Mouse (Mus musculus) forebrain, embryonic 15.5 days (tissue): Measurements from ENCODE around the gene Zfp653. TPM values are rescaled to one million over a fixed set of nuclear protein-coding genes. Genes with fewer than 3 reads are reported as not detected.
A peak's percentile ranks its signal among the peaks of the same experiment; 100 is the strongest.

ENCODE experiments used
- ATAC-seq: fragments of 200-750 bp; cut with Nextera tagmentation; replicated peaks from 2 replicates; pipeline ENCODE4 v1.8.0; 2017; ENCODE audit warnings: mild to moderate bottlenecking, moderate TSS enrichment, moderate library complexity
- H3K27ac ChIP-seq: fragments of 300-500 bp; sonication (generic); replicated peaks from 2 replicates; pipeline ENCODE4 v1.5.1; 2015; ENCODE audit warnings: mild to moderate bottlenecking, inconsistent platforms
- H3K27me3 ChIP-seq: fragments of 300-500 bp; sonication (generic); 2 replicates; pipeline ENCODE4 v1.6.1; 2015; ENCODE audit warnings: inconsistent platforms
- H3K36me3 ChIP-seq: fragments of 300-500 bp; sonication (generic); 2 replicates; pipeline ENCODE4 v1.6.1; 2015; ENCODE audit warnings: mild to moderate bottlenecking, inconsistent platforms
- H3K4me1 ChIP-seq: fragments of 300-500 bp; sonication (generic); 2 replicates; pipeline ENCODE4 v1.6.1; 2015; ENCODE audit warnings: inconsistent platforms
- H3K4me2 ChIP-seq: fragments of 300-500 bp; sonication (generic); replicated peaks from 2 replicates; pipeline ENCODE4 v1.6.1; 2015; ENCODE audit warnings: mild to moderate bottlenecking, inconsistent platforms
- H3K4me3 ChIP-seq: fragments of 300-500 bp; sonication (generic); 2 replicates; pipeline ENCODE4 v1.5.1; 2015; ENCODE audit warnings: mild to moderate bottlenecking, inconsistent platforms
- H3K9ac ChIP-seq: fragments of 300-500 bp; sonication (generic); replicated peaks from 2 replicates; pipeline ENCODE4 v1.6.1; 2015; ENCODE audit warnings: mild to moderate bottlenecking, inconsistent platforms
- H3K9me3 ChIP-seq: fragments of 300-500 bp; sonication (generic); 2 replicates; pipeline ENCODE4 v1.6.1; 2016; ENCODE audit warnings: inconsistent platforms
- whole genome bisulfite sequencing: fragments of 180-500 bp; shearing (Covaris S2); methylation state at CpG from one replicate; pipeline ENCODE4 v1.1.7; 2015; ENCODE audit warnings: mixed read lengths; 5-methylcytosine and 5-hydroxymethylcytosine counted together
- microRNA-seq: library from miRNA; unstranded; fragments of <30 nt; microRNA quantifications from one replicate; pipeline ENCODE4, GENCODE M21; 2016
- polyA plus RNA-seq: library from polyadenylated mRNA; unstranded; fragments of >200 nt; fragmentation: Nextera tagmentation; extraction: Ambion mirVana; gene quantifications from 2 replicates; pipeline ENCODE4 v1.2.1, GENCODE M21; 2015

The Zfp653 gene
- polyA plus RNA-seq, 1 experiment from 2014 or later = 23.2 TPM

GRCm38 (mm10) chr9:22012731-22013130, 58.4 kb downstream of the Zfp653 start:
- Histone ChIP-seq H3K4me2 (no peak overlapping the region), H3K9me3 (no peaks in the 10 kb centered on the region), H3K27me3 (no peaks in the 10 kb centered on the region), H3K4me3 (no peak overlapping the region), H3K27ac (no peak overlapping the region), H3K36me3 (peaks cover 81% of the 10 kb centered on the region), H3K9ac (no peak overlapping the region), H3K4me1 (no peaks in the 10 kb centered on the region)
- no peak for ATAC-seq
- 92% methylated on average over 13 of the region's 13 CpGs for WGBS

GRCm38 (mm10) chr9:22011055-22011454, 60.1 kb downstream of the Zfp653 start:
- no peak overlapping the region for H3K4me3 ChIP-seq
- no peak overlapping the region for H3K4me2 ChIP-seq
- ATAC-seq = 0 out of 2 replicates have a peak, but pooled peaks have one; percentile 17
- 86% methylated on average over 5 of the region's 5 CpGs for WGBS
- H3K36me3 ChIP-seq = peaks cover 84% of the 10 kb centered on the region
- no peaks in the 10 kb centered on the region for H3K9me3 ChIP-seq
- no peak overlapping the region for H3K9ac ChIP-seq
- H3K4me1 ChIP-seq = 0 out of 2 replicates have a peak, but pooled peaks cover under 1% of the 10 kb centered on the region
- no peaks in the 10 kb centered on the region for H3K27me3 ChIP-seq
- H3K27ac ChIP-seq = no peak overlapping the region

Small RNAs within 50 kb of the gene (microRNA-seq; reads per million reads assigned to microRNA genes)
- not detected for gene Mir7084

Other genes starting within 250 kb of the Zfp653 start
- 0.27 and 0.51 TPM in 2 replicates for gene Angptl8, start 235.9 kb downstream of the Zfp653 start, polyA plus RNA-seq
- gene Dock6, start 218.7 kb downstream of the Zfp653 start, polyA plus RNA-seq = 10.4 and 12.3 TPM in 2 replicates
- gene Rab3d, start 153.2 kb downstream of the Zfp653 start, polyA plus RNA-seq = 33.3 and 33.8 TPM in 2 replicates
- gene Ccdc159, start 143.9 kb downstream of the Zfp653 start, polyA plus RNA-seq = 7.5 and 8.8 TPM in 2 replicates
- 53.5 and 53.7 TPM in 2 replicates for gene Tmem205, start 143.8 kb downstream of the Zfp653 start, polyA plus RNA-seq
- 71.9 and 73.0 TPM in 2 replicates for gene Plppr2, start 134.3 kb downstream of the Zfp653 start, polyA plus RNA-seq
- 9.3 and 12.1 TPM in 2 replicates for gene Swsap1, start 115.6 kb downstream of the Zfp653 start, polyA plus RNA-seq
- gene Epor, start 107.9 kb downstream of the Zfp653 start, polyA plus RNA-seq = 1.7 and 1.8 TPM in 2 replicates
- 0.87 and 1.1 TPM in 2 replicates for gene Rgl3, start 81.9 kb downstream of the Zfp653 start, polyA plus RNA-seq
- gene Ccdc151, start 68.7 kb downstream of the Zfp653 start, polyA plus RNA-seq = 4.4 and 5.5 TPM in 2 replicates
- gene Prkcsh, start 68.6 kb downstream of the Zfp653 start, polyA plus RNA-seq = 87.2 and 91.1 TPM in 2 replicates
- gene Elavl3, start 19.4 kb downstream of the Zfp653 start, polyA plus RNA-seq = 88.9 and 93.3 TPM in 2 replicates
- not detected in 2 replicates for gene Gm49318, start 117 bp downstream of the Zfp653 start, polyA plus RNA-seq
- gene Ecsit, start 14.1 kb upstream of the Zfp653 start, polyA plus RNA-seq = 59.2 and 59.7 TPM in 2 replicates
- 0.53 and 1.1 TPM in 2 replicates for gene Cnn1, start 27.8 kb upstream of the Zfp653 start, polyA plus RNA-seq
- gene Elof1, start 45.8 kb upstream of the Zfp653 start, polyA plus RNA-seq = 179 and 181 TPM in 2 replicates
- gene Acp5, start 64.3 kb upstream of the Zfp653 start, polyA plus RNA-seq = 0.17 and 0.84 TPM in 2 replicates
- 85.9 and 89.6 TPM in 2 replicates for gene Pigyl, start 85.5 kb upstream of the Zfp653 start, polyA plus RNA-seq
- 0.18 and 0.19 TPM in 2 replicates for gene Zfp872, start 116.7 kb upstream of the Zfp653 start, polyA plus RNA-seq
- 10.3 TPM in 2 replicates for gene Zfp809, start 154.3 kb upstream of the Zfp653 start, polyA plus RNA-seq
- 11.3 and 12.4 TPM in 2 replicates for gene Zfp599, start 188.5 kb upstream of the Zfp653 start, polyA plus RNA-seq
- gene Zfp810, start 236.3 kb upstream of the Zfp653 start, polyA plus RNA-seq = 36.2 and 36.8 TPM in 2 replicates